Mouse (Mus musculus): ENCODE measurements around the gene Lats1. TPM values are rescaled to one million over a fixed set of nuclear protein-coding genes. Genes with fewer than 3 reads are reported as not detected.
A peak's percentile ranks its signal among the peaks of the same experiment; 100 is the strongest.
"Not testable (repeated sequence)": the region's sequence is repeated elsewhere in the genome, so short reads cannot be mapped to it uniquely, and the experiment has no call there.

Gene Lats1
- polyA plus RNA-seq, 1 experiment, result 11.2 TPM

DNA sequence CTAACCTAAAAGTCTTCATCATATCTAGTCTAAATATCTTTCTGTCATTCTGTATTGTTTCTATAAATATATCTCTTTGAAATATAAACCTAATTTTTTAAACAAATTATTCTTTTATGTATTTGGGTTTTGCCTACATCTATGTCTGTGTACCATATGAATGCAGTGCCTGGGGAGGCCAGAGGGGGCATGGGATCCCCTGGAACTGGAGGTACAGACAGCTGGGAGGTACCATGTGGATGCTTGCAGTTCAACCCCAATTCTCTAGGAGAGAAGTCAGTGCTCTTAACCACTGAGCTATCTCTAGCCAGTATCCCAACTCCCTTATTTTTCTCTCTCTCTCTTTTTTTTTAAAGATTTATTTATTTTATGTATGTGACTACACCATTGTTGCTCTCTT is 14.3 kb downstream of the Lats1 start:
- Histone ChIP-seq H3K27ac (replicated peaks; ENCODE audit: low read depth, low read length) (no peak overlapping the region), H3K4me1 (ENCODE audit: control insufficient read depth, insufficient read depth, insufficient read length, low read length) (no peaks in the 10 kb centered on the region), H3K4me3 (ENCODE audit: insufficient read depth, low read depth, low read length) (no peak overlapping the region)

- no peaks in the 10 kb centered on the region for H3K4me1 ChIP-seq (ENCODE audit: control insufficient read depth, insufficient read depth, insufficient read length, low read length)
- H3K27ac ChIP-seq (replicated peaks; ENCODE audit: low read depth, low read length), result no peak overlapping the region
- no peak overlapping the region for H3K4me3 ChIP-seq (ENCODE audit: insufficient read depth, low read depth, low read length)
Observed at GRCm38 (mm10) chr10:7700120-7700519, 19.1 kb downstream of the Lats1 start.

- Histone ChIP-seq H3K27ac (replicated peaks; ENCODE audit: low read depth, low read length) (no peak overlapping the region), H3K4me1 (ENCODE audit: control insufficient read depth, insufficient read depth, insufficient read length, low read length) (no peaks in the 10 kb centered on the region), H3K4me3 (ENCODE audit: insufficient read depth, low read depth, low read length) (no peak overlapping the region)
Observed at GRCm38 (mm10) chr10:7702586-7702985, 21.6 kb downstream of the Lats1 start.

- H3K4me3 ChIP-seq (ENCODE audit: insufficient read depth, low read depth, low read length), result no peak overlapping the region
- no peaks in the 10 kb centered on the region for H3K4me1 ChIP-seq (ENCODE audit: control insufficient read depth, insufficient read depth, insufficient read length, low read length)
- no peak overlapping the region for H3K27ac ChIP-seq (replicated peaks; ENCODE audit: low read depth, low read length)
Observed at GRCm38 (mm10) chr10:7710121-7710520, 29.1 kb downstream of the Lats1 start.

DNA sequence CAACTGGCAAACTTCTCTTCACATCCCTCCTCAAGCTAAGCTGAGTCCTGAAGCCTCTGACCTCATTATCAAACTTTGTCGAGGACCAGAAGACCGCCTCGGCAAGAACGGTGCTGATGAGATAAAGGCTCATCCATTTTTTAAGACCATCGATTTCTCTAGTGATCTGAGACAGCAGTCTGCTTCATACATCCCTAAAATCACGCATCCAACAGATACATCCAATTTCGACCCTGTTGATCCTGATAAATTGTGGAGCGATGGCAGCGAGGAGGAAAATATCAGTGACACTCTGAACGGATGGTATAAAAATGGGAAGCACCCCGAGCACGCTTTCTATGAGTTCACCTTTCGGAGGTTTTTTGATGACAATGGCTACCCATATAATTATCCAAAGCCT is 31.5 kb downstream of the Lats1 start:
- Histone ChIP-seq H3K27ac (replicated peaks; ENCODE audit: low read depth, low read length) (no peak overlapping the region), H3K4me3 (ENCODE audit: insufficient read depth, low read depth, low read length) (no peak overlapping the region), H3K4me1 (ENCODE audit: control insufficient read depth, insufficient read depth, insufficient read length, low read length) (no peaks in the 10 kb centered on the region)

DNA sequence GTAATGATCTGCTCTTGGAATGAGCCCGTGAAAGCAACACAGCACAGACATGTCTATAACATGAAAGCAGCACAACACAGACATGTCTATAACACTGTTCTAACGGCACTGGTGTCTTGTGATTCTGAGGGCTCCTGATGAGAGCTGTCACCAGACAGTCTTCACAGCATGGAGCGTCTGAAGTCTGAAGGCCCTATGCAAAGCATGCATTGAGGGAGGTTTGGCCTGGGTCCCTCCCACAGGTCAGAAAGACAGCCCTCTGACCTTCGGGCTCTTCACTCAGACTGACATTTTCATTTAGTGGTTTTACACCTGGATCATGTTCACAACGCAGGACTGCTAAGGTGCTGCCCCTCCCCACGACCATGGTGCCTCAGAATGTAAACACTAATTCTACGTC is 34.0 kb downstream of the Lats1 start:
- Histone ChIP-seq H3K4me3 (ENCODE audit: insufficient read depth, low read depth, low read length) (no peak overlapping the region), H3K4me1 (ENCODE audit: control insufficient read depth, insufficient read depth, insufficient read length, low read length) (no peaks in the 10 kb centered on the region), H3K27ac (replicated peaks; ENCODE audit: low read depth, low read length) (no peak overlapping the region)

DNA sequence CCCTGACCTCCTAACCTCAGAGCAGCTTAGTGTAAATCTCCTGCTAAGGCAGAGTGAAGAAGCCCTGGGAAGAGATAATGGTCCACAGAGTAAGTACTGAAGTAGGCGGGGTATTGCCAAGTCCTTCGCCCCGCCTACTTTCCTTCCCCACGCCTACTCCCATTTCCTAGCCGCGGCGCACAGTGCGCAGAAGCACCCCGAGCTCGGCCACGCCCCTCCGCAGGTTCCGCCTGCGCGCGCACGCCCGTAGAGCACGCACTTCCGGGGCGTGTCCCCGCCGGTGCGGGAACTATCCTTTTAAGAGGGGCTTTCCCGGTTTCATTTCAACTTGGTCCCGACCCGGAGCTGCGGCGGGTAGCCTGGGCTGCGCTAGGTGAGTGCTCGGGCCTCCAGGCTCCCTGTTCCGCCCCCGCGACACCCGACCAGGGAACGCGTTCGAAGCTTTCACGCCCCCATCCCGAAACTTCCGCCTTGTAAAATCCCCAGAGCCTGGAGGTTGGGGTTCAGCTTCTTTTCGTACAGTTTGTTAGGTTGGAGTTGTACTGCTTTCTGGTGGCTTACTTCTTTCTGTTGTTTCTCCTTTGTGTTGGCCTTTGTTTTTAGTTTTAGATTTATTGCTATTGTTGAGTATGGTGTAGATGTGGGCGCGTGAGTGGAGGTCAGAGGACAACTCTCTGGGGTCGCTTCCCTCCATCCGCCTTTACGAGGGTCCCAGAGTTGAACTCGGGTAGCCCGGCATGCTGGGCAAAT is 44.9 kb downstream of the Lats1 start, which contains the start of gene Katna1:
Katna1 (plus strand) TSS at position 250 of the 750 bp plus-strand sequence.
- H3K4me3 ChIP-seq (ENCODE audit: insufficient read depth, low read depth, low read length), result peak within 1 kb of the TSS; percentile 95
- peaks cover 9% of the 10 kb centered on the region for H3K4me1 ChIP-seq (ENCODE audit: control insufficient read depth, insufficient read depth, insufficient read length, low read length)
- peak within 1 kb of the TSS; percentile 84 for H3K27ac ChIP-seq (replicated peaks; ENCODE audit: low read depth, low read length)

GRCm38 (mm10) chr10:7726501-7726812 is 45.4 kb downstream of the Lats1 start:
- H3K4me1 ChIP-seq (ENCODE audit: control insufficient read depth, insufficient read depth, insufficient read length, low read length), result peaks cover 11% of the 10 kb centered on the region
- H3K4me3 ChIP-seq (ENCODE audit: insufficient read depth, low read depth, low read length), result peak overlapping the region; percentile 95
- H3K27ac ChIP-seq (replicated peaks; ENCODE audit: low read depth, low read length), result peak overlapping the region; percentile 84

GRCm38 (mm10) chr10:7727011-7727410 is 46.0 kb downstream of the Lats1 start:
- Histone ChIP-seq H3K4me3 (ENCODE audit: insufficient read depth, low read depth, low read length) (peak overlapping the region; percentile 46; the same call in 1 of the 2 replicates), H3K4me1 (ENCODE audit: control insufficient read depth, insufficient read depth, insufficient read length, low read length) (peaks cover 11% of the 10 kb centered on the region), H3K27ac (replicated peaks; ENCODE audit: low read depth, low read length) (peak overlapping the region; percentile 77)

DNA sequence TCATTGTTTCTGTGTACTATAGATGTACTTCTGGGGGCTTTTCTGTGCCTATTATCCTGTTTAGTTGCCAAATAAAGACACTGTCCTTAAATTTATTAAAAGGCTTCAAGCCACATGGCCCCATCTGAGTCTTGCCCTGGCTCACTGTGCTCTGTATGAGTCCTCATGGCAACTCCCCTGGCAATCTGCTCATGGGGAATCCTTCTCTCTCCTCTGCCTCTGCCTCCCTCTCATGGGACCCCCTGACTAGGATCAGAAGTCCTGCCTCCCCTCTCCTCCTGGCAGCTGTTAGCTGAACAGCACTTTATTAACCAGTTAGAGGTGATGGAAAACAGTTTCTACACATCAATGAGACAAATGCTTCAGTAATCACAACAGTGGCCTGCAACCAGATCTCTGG is 50.6 kb downstream of the Lats1 start:
- Histone ChIP-seq H3K4me1 (ENCODE audit: control insufficient read depth, insufficient read depth, insufficient read length, low read length) (peaks cover 11% of the 10 kb centered on the region), H3K4me3 (ENCODE audit: insufficient read depth, low read depth, low read length) (no peak overlapping the region), H3K27ac (replicated peaks; ENCODE audit: low read depth, low read length) (no peak overlapping the region)

DNA sequence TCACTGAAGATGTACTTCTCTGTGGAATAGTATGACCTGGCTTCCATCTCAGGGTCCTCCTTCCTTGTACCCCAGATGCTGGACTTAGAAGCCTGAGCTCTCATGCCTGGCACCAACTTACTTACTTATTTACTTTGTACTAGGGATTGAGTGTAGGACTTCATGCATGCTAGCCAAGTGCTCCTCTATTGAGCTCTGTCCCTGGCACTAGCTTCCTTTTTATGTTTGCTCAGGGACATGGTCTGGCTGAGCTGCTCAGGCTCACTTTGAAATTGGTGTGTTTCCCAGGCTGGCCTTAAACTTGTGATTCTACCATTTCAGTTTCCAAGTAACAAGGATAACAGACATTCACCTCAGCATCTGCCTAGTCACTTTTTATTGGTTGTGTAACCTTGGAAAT is 56.1 kb downstream of the Lats1 start:
- H3K27ac ChIP-seq (replicated peaks; ENCODE audit: low read depth, low read length), result no peak overlapping the region
- no peaks in the 10 kb centered on the region for H3K4me1 ChIP-seq (ENCODE audit: control insufficient read depth, insufficient read depth, insufficient read length, low read length)
- no peak overlapping the region for H3K4me3 ChIP-seq (ENCODE audit: insufficient read depth, low read depth, low read length)

GRCm38 (mm10) chr10:7737914-7738313 is 56.9 kb downstream of the Lats1 start:
- no peak overlapping the region for H3K27ac ChIP-seq (replicated peaks; ENCODE audit: low read depth, low read length)
- no peak overlapping the region for H3K4me3 ChIP-seq (ENCODE audit: insufficient read depth, low read depth, low read length)

DNA sequence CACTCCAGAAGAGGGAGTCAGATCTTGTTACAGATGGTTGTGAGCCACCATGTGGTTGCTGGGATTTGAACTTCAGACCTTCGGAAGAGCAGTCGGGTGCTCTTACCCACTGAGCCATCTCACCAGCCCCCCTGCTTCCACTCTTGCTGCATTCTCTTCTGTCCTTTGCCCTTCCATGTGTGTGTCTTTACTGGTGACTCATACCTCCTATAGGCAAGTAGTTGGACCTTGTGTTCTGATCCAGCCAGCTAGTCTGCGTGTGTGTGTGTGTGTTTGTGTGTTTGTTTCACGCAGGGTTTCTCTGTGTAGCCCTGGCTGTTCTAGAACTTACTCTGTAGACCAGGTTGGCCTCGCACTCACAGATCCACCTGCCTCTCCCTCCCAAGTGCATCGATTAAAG is 64.5 kb downstream of the Lats1 start:
- H3K27ac ChIP-seq (replicated peaks; ENCODE audit: low read depth, low read length); H3K4me1 ChIP-seq (ENCODE audit: control insufficient read depth, insufficient read depth, insufficient read length, low read length); H3K4me3 ChIP-seq (ENCODE audit: insufficient read depth, low read depth, low read length): not testable (repeated sequence)

More at GRCm38 (mm10) chr10:7737914-7738313, 56.9 kb downstream of the Lats1 start:
- H3K4me1 ChIP-seq (ENCODE audit: control insufficient read depth, insufficient read depth, insufficient read length, low read length), result no peaks in the 10 kb centered on the region

- H3K4me3 ChIP-seq (ENCODE audit: insufficient read depth, low read depth, low read length), result no peak overlapping the region
- no peak overlapping the region for H3K27ac ChIP-seq (replicated peaks; ENCODE audit: low read depth, low read length)
- H3K4me1 ChIP-seq (ENCODE audit: control insufficient read depth, insufficient read depth, insufficient read length, low read length), result no peaks in the 10 kb centered on the region
Observed at GRCm38 (mm10) chr10:7748752-7749151, 67.7 kb downstream of the Lats1 start.

- Histone ChIP-seq H3K4me3 (ENCODE audit: insufficient read depth, low read depth, low read length) (no peak overlapping the region), H3K4me1 (ENCODE audit: control insufficient read depth, insufficient read depth, insufficient read length, low read length) (no peaks in the 10 kb centered on the region)
Observed at GRCm38 (mm10) chr10:7757544-7757943, 76.5 kb downstream of the Lats1 start.

More at GRCm38 (mm10) chr10:7757544-7757943, 76.5 kb downstream of the Lats1 start:
- H3K27ac ChIP-seq (replicated peaks; ENCODE audit: low read depth, low read length), result no peak overlapping the region
